Mouse (Mus musculus): ENCODE measurements around the gene Gldc. TPM values are rescaled to one million over a fixed set of nuclear protein-coding genes. Genes with fewer than 3 reads are reported as not detected.

Gene Gldc
- polyA plus RNA-seq, 1 experiment, result 0.43 TPM

GRCm38 (mm10) chr19:30166801-30167505 is 8.3 kb downstream of the Gldc start:
- Histone ChIP-seq H3K36me3 (ENCODE audit: control insufficient read depth, insufficient read depth) (no peaks in the 10 kb centered on the region), H3K79me3 (ENCODE audit: low read depth) (no peaks in the 10 kb centered on the region), H3K79me2 (ENCODE audit: control insufficient read depth, insufficient read depth) (no peaks in the 10 kb centered on the region), H3K27me3 (ENCODE audit: control insufficient read depth, insufficient read depth, insufficient read length) (peaks cover 27% of the 10 kb centered on the region), H3K4me3 (ENCODE audit: insufficient read depth, poor library complexity, severe bottlenecking) (no peak overlapping the region), H3ac (ENCODE audit: control insufficient read depth, insufficient read length, low read depth) (no peak overlapping the region)
- TF ChIP-seq MAX (IDR thresholded peaks at IDR 0.05) (no peak), MYOD1 (IDR thresholded peaks at IDR 0.05; ENCODE audit: control insufficient read depth, insufficient read length, low read depth) (no peak), FOSL1 (IDR thresholded peaks at IDR 0.05; ENCODE audit: insufficient read depth, low read length, poor library complexity, severe bottlenecking) (no peak), CTCF (IDR thresholded peaks at IDR 0.05; ENCODE audit: control insufficient read depth, insufficient read depth, insufficient read length) (no peak), CEBPB (IDR thresholded peaks at IDR 0.05; ENCODE audit: low read depth) (no peak), MYOG (IDR thresholded peaks at IDR 0.05; ENCODE audit: control insufficient read depth, extremely low read depth, insufficient read length) (no peak), USF1 (IDR thresholded peaks at IDR 0.05; ENCODE audit: low read depth) (no peak)

GRCm38 (mm10) chr19:30164228-30164627 is 11.0 kb downstream of the Gldc start:
- Histone ChIP-seq H3K79me3 (ENCODE audit: low read depth) (no peaks in the 10 kb centered on the region), H3K79me2 (ENCODE audit: control insufficient read depth, insufficient read depth) (no peaks in the 10 kb centered on the region), H3ac (ENCODE audit: control insufficient read depth, insufficient read length, low read depth) (no peak overlapping the region), H3K27me3 (ENCODE audit: control insufficient read depth, insufficient read depth, insufficient read length) (peaks cover 35% of the 10 kb centered on the region), H3K36me3 (ENCODE audit: control insufficient read depth, insufficient read depth) (no peaks in the 10 kb centered on the region), H3K4me3 (ENCODE audit: insufficient read depth, poor library complexity, severe bottlenecking) (no peak overlapping the region)
- TF ChIP-seq MYOG (IDR thresholded peaks at IDR 0.05; ENCODE audit: control insufficient read depth, extremely low read depth, insufficient read length) (no peak), MAX (IDR thresholded peaks at IDR 0.05) (no peak), USF1 (IDR thresholded peaks at IDR 0.05; ENCODE audit: low read depth) (no peak), FOSL1 (IDR thresholded peaks at IDR 0.05; ENCODE audit: insufficient read depth, low read length, poor library complexity, severe bottlenecking) (no peak), MYOD1 (IDR thresholded peaks at IDR 0.05; ENCODE audit: control insufficient read depth, insufficient read length, low read depth) (no peak), CTCF (IDR thresholded peaks at IDR 0.05; ENCODE audit: control insufficient read depth, insufficient read depth, insufficient read length) (no peak), CEBPB (IDR thresholded peaks at IDR 0.05; ENCODE audit: low read depth) (no peak)

GRCm38 (mm10) chr19:30162808-30163207 is 12.4 kb downstream of the Gldc start:
- no peaks in the 10 kb centered on the region for H3K36me3 ChIP-seq (ENCODE audit: control insufficient read depth, insufficient read depth)
- H3K79me2 ChIP-seq (ENCODE audit: control insufficient read depth, insufficient read depth), result no peaks in the 10 kb centered on the region
- no peaks in the 10 kb centered on the region for H3K79me3 ChIP-seq (ENCODE audit: low read depth)
- TF ChIP-seq CTCF (IDR thresholded peaks at IDR 0.05; ENCODE audit: control insufficient read depth, insufficient read depth, insufficient read length) (no peak), USF1 (IDR thresholded peaks at IDR 0.05; ENCODE audit: low read depth) (no peak), MYOD1 (IDR thresholded peaks at IDR 0.05; ENCODE audit: control insufficient read depth, insufficient read length, low read depth) (no peak)
- H3K27me3 ChIP-seq (ENCODE audit: control insufficient read depth, insufficient read depth, insufficient read length), result peaks cover 35% of the 10 kb centered on the region
- no peak overlapping the region for H3K4me3 ChIP-seq (ENCODE audit: insufficient read depth, poor library complexity, severe bottlenecking)
- no peak overlapping the region for H3ac ChIP-seq (ENCODE audit: control insufficient read depth, insufficient read length, low read depth)

- H3K79me2 ChIP-seq (ENCODE audit: control insufficient read depth, insufficient read depth), result no peaks in the 10 kb centered on the region
- H3K36me3 ChIP-seq (ENCODE audit: control insufficient read depth, insufficient read depth), result no peaks in the 10 kb centered on the region
- H3K79me3 ChIP-seq (ENCODE audit: low read depth), result no peaks in the 10 kb centered on the region
- H3K4me3 ChIP-seq (ENCODE audit: insufficient read depth, poor library complexity, severe bottlenecking), result no peak overlapping the region
- peaks cover 23% of the 10 kb centered on the region for H3K27me3 ChIP-seq (ENCODE audit: control insufficient read depth, insufficient read depth, insufficient read length)
- H3ac ChIP-seq (ENCODE audit: control insufficient read depth, insufficient read length, low read depth), result no peak overlapping the region
- TF ChIP-seq MAX (IDR thresholded peaks at IDR 0.05), result no peak
- no peak for TF ChIP-seq MYOD1 (IDR thresholded peaks at IDR 0.05; ENCODE audit: control insufficient read depth, insufficient read length, low read depth)
These were observed 15.2 kb downstream of the Gldc start for GRCm38 (mm10) chr19:30160021-30160420.

- H3ac ChIP-seq (ENCODE audit: control insufficient read depth, insufficient read length, low read depth), result no peak overlapping the region
- TF ChIP-seq MYOG (IDR thresholded peaks at IDR 0.05; ENCODE audit: control insufficient read depth, extremely low read depth, insufficient read length) (no peak), MAX (IDR thresholded peaks at IDR 0.05) (no peak), MYOD1 (IDR thresholded peaks at IDR 0.05; ENCODE audit: control insufficient read depth, insufficient read length, low read depth) (no peak), FOSL1 (IDR thresholded peaks at IDR 0.05; ENCODE audit: insufficient read depth, low read length, poor library complexity, severe bottlenecking) (no peak), USF1 (IDR thresholded peaks at IDR 0.05; ENCODE audit: low read depth) (no peak), CEBPB (IDR thresholded peaks at IDR 0.05; ENCODE audit: low read depth) (no peak), CTCF (IDR thresholded peaks at IDR 0.05; ENCODE audit: control insufficient read depth, insufficient read depth, insufficient read length) (no peak)
- H3K79me3 ChIP-seq (ENCODE audit: low read depth), result no peaks in the 10 kb centered on the region
- H3K79me2 ChIP-seq (ENCODE audit: control insufficient read depth, insufficient read depth), result no peaks in the 10 kb centered on the region
- peaks cover 14% of the 10 kb centered on the region for H3K27me3 ChIP-seq (ENCODE audit: control insufficient read depth, insufficient read depth, insufficient read length)
- H3K4me3 ChIP-seq (ENCODE audit: insufficient read depth, poor library complexity, severe bottlenecking), result no peak overlapping the region
- no peaks in the 10 kb centered on the region for H3K36me3 ChIP-seq (ENCODE audit: control insufficient read depth, insufficient read depth)
These were observed 17.0 kb downstream of the Gldc start for GRCm38 (mm10) chr19:30158189-30158588.

DNA sequence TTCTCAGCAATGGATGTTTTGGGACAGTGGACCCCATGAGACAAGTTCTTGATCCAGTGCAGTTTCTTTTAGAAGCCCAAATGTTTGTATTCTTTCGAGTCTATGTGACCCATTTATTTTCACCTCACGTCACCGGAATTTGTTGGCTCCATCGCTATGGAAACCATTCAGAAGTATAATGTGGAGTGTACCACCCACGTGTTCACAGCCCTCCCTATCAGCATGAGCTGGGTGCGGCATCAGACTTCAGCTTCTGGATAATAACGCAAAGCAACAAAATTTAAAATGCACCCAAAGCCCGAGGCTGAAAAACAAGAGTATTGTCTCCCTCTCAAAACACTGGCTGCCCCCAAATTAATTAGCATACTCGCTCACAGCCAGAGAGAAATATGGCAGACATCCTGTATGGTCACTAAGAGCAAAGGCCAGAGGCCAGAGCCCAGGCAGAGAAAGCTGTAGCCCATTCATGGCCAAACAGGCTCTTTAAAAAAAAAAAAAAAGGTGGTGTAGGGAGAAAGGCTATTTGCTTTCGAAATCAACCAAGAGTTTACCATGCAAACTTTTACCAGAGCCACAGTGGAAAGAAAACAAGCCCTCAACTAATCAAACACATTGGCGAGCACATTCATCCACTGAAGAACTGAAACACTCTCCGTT is 18.1 kb downstream of the Gldc start:
- Histone ChIP-seq H3K36me3 (ENCODE audit: control insufficient read depth, insufficient read depth) (no peaks in the 10 kb centered on the region), H3K79me2 (ENCODE audit: control insufficient read depth, insufficient read depth) (no peaks in the 10 kb centered on the region), H3K27me3 (ENCODE audit: control insufficient read depth, insufficient read depth, insufficient read length) (peaks cover 7% of the 10 kb centered on the region), H3ac (ENCODE audit: control insufficient read depth, insufficient read length, low read depth) (no peak overlapping the region), H3K4me3 (ENCODE audit: insufficient read depth, poor library complexity, severe bottlenecking) (no peak overlapping the region), H3K79me3 (ENCODE audit: low read depth) (no peaks in the 10 kb centered on the region)
- no peak for TF ChIP-seq CTCF (IDR thresholded peaks at IDR 0.05; ENCODE audit: control insufficient read depth, insufficient read depth, insufficient read length)
- no peak for TF ChIP-seq FOSL1 (IDR thresholded peaks at IDR 0.05; ENCODE audit: insufficient read depth, low read length, poor library complexity, severe bottlenecking)
- TF ChIP-seq CEBPB (IDR thresholded peaks at IDR 0.05; ENCODE audit: low read depth), result no peak
